Mouse (Mus musculus) limb, embryonic 10.5 days (tissue): ENCODE results near the gene Lman2. TPM values are rescaled to one million over a fixed set of nuclear protein-coding genes. Genes with fewer than 3 reads are reported as not detected.

Source experiments
- DNase-seq: peaks from one replicate; pipeline ENCODE4 v3.0.0-alpha.2; 2017; ENCODE audit warnings: low spot score
- H3K27ac ChIP-seq: fragments of 300-500 bp; sonication (generic); 2 replicates; pipeline ENCODE4 v1.5.1; 2016; ENCODE audit warnings: mild to moderate bottlenecking
- H3K27me3 ChIP-seq: fragments of 300-500 bp; sonication (generic); 2 replicates; pipeline ENCODE4 v1.6.1; 2016; ENCODE audit warnings: low read depth, mild to moderate bottlenecking; ENCODE audit not compliant: poor library complexity, severe bottlenecking
- H3K36me3 ChIP-seq: fragments of 300-500 bp; sonication (generic); 2 replicates; pipeline ENCODE4 v1.6.1; 2016; ENCODE audit warnings: mild to moderate bottlenecking, moderate library complexity
- H3K4me1 ChIP-seq: fragments of 300-500 bp; sonication (generic); 2 replicates; pipeline ENCODE4 v1.6.1; 2016
- H3K4me3 ChIP-seq: fragments of 300-500 bp; sonication (generic); 2 replicates; pipeline ENCODE4 v1.5.1; 2016; ENCODE audit warnings: mild to moderate bottlenecking, moderate library complexity
- H3K9me3 ChIP-seq: fragments of 300-500 bp; sonication (generic); replicated peaks from 2 replicates; pipeline ENCODE4 v1.6.1; 2016; ENCODE audit warnings: mild to moderate bottlenecking
- WGBS: fragments of 180-500 bp; shearing (Covaris S2); methylation state at CpG from one replicate; pipeline ENCODE4 v1.1.7; 2016; 5-methylcytosine and 5-hydroxymethylcytosine counted together
- polyA plus RNA-seq: library from polyadenylated mRNA; unstranded; fragments of >200 nt; fragmentation: Nextera tagmentation; extraction: Ambion mirVana; gene quantifications from 2 replicates; pipeline ENCODE4 v1.2.1, GENCODE M21; 2016

The Lman2 gene
- 112 and 113 TPM in 2 replicates for polyA plus RNA-seq

DNA sequence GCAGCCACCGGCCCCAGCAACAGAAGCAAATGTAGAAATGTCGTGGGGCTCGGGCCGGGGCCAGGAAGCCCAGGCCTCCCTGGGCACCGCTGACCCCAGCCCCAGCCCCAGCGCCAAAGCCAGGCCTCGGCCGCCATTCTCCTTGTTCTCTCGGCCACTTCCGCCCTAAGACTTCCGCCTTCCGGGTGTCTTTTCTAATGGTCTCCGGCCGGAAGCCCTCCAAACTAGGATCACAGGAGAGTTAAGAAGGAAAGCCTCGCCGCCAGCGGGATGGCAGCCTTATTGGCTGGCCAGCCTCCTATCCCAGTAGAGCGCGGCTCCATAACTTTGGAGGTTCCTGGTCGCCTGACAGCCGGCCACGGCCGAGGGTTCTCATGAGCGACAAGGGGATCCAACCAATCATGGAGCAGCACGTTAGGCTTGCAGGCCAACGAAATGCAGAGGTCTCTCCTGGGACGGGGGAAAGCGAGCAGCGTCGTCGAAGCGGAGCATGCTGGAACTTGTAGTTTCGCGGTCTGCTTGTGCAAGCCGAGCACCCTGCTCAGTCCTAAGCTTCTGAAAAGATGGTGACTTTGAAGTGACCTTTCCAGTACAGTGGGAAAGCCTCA, at the start of gene Lman2:
Gene Lman2 (minus strand): TSS at position 331 of the 608 bp plus-strand sequence.
- Histone ChIP-seq H3K4me3 (peak within 1 kb of the TSS; percentile 89), H3K27ac (peak within 1 kb of the TSS; percentile 91)
- under 1% methylated on average over 35 of the region's 35 CpGs for WGBS

DNA sequence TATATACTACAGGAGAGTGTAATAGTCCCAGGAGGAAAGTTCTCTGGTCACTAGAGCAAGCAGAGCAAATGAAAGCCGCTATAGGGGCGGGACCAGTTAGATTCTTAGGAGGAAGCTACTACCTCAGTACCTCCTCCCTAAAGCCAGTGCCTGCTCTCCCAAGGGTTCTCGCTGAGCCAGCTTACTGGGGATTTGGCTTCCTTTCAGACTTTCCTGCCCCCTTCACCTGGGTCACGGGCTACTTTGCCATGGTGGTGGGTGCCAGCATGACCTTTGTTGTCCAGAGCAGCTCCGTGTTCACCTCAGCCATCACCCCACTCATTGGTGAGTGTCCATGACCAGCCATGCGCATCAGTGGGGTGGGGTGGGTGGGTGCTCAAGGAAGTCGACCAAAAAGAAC, 49.2 kb upstream of the Lman2 start:
- peaks cover 8% of the 10 kb centered on the region for H3K4me1 ChIP-seq
- H3K27ac ChIP-seq, result no peak overlapping the region
- no peaks in the 10 kb centered on the region for H3K9me3 ChIP-seq
- H3K27me3 ChIP-seq, result peaks cover 42% of the 10 kb centered on the region
- WGBS, result 74% methylated on average over 7 of the region's 7 CpGs
- no peak overlapping the region for H3K4me3 ChIP-seq
- no peak for DNase-seq
- H3K36me3 ChIP-seq, result no peaks in the 10 kb centered on the region

More for the DNA sequence above, at the start of gene Lman2:
- Histone ChIP-seq H3K36me3 (peaks cover 37% of the 10 kb centered on the region), H3K4me1 (peaks cover 19% of the 10 kb centered on the region), H3K27me3 (no peaks in the 10 kb centered on the region), H3K9me3 (no peaks in the 10 kb centered on the region)
- peak; percentile 96 for DNase-seq

DNA sequence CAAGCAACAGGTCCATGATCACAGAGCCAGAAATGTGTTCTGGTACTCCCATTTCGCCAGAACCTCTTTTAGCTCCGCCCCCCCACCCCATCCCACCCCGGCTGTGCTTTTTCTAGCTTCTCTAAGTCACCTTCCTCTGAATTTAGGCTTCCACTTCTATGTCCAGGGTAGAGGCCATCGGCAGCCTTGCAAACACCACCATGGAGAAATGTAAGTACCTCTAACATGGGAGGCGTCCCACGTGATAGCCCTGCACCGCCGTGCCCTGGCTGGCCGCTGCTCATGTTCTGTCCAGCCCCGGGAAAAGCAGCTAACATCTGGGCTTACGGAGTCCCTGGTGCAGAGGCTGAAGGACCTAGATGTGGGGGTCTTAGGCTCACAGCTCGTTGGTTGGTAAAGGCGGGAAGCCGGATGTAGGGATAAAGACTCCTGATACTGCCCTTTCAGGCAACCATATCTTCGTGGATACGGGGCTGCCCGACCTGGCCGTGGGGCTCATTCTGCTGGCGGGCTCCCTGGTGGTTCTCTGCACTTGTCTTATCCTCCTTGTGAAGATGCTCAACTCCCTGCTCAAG, 46.0 kb upstream of the Lman2 start:
- H3K27ac ChIP-seq, result no peak overlapping the region
- no peaks in the 10 kb centered on the region for H3K36me3 ChIP-seq
- DNase-seq, result no peak
- no peaks in the 10 kb centered on the region for H3K9me3 ChIP-seq
- H3K4me3 ChIP-seq, result no peak overlapping the region
- 87% methylated on average over 19 of the region's 19 CpGs for WGBS
- H3K27me3 ChIP-seq, result peaks cover 28% of the 10 kb centered on the region
- H3K4me1 ChIP-seq, result peaks cover 16% of the 10 kb centered on the region

DNA sequence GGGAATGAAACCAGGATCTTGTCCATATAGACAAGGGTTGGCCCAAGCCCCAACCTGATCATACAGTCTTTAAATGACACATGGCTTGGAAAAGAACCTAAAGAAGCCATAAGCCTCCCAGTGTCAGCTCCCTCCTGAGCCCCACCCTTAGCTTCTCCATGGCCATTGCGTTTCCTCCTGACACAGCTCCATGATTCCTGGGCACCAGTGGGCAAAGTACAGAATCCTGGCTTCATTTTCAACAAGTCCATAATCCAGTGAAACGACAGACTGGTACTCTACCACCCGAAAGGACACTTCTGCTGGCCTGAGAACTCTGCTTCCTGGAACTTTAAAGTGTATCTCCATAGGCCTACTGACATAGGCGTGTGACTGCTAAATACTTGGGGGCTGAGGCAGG, 44.8 kb upstream of the Lman2 start:
- Histone ChIP-seq H3K27ac (no peak overlapping the region), H3K36me3 (no peaks in the 10 kb centered on the region), H3K4me3 (no peak overlapping the region), H3K4me1 (peaks cover 16% of the 10 kb centered on the region), H3K27me3 (peaks cover 28% of the 10 kb centered on the region; the same call in 1 of the 2 replicates), H3K9me3 (no peaks in the 10 kb centered on the region)
- WGBS, result 87% methylated on average over 4 of the region's 4 CpGs
- no peak for DNase-seq

DNA sequence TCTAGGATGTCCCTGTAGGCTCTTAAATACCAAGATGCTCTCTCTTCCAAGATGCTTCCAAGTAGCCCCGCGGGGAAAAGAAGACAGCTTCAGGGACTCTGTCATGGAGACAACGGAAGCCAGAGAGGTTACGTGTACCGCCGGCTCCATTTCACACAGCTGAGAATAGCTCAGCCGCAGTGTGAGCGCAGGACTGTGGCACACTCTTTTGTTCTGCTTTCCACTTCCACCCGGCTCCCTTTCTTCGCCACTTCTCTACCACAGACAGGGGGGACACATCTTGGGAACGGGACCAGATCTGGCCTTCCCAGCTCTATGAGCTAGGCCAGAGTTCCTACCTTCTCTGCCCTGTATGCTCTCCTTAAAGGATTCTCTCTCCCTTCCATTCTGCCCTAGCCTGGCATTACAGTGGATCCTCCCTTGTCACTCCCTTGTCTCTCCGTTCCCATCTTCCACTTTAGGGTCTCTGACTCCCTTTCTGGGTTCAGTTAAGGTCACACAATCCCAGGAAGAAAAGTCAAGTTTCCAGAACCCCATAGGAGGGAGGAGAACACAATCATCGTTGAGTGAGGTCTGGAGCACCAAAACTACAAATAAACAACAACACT, 43.3 kb upstream of the Lman2 start:
- Histone ChIP-seq H3K4me3 (peak overlapping the region; percentile 31; the same call in 1 of the 2 replicates), H3K9me3 (no peaks in the 10 kb centered on the region), H3K4me1 (peaks cover 16% of the 10 kb centered on the region), H3K36me3 (no peaks in the 10 kb centered on the region), H3K27ac (peak overlapping the region; percentile 86), H3K27me3 (peaks cover 33% of the 10 kb centered on the region; the same call in 1 of the 2 replicates)
- DNase-seq, result no peak
- 78% methylated on average over 13 of the region's 13 CpGs for WGBS

DNA sequence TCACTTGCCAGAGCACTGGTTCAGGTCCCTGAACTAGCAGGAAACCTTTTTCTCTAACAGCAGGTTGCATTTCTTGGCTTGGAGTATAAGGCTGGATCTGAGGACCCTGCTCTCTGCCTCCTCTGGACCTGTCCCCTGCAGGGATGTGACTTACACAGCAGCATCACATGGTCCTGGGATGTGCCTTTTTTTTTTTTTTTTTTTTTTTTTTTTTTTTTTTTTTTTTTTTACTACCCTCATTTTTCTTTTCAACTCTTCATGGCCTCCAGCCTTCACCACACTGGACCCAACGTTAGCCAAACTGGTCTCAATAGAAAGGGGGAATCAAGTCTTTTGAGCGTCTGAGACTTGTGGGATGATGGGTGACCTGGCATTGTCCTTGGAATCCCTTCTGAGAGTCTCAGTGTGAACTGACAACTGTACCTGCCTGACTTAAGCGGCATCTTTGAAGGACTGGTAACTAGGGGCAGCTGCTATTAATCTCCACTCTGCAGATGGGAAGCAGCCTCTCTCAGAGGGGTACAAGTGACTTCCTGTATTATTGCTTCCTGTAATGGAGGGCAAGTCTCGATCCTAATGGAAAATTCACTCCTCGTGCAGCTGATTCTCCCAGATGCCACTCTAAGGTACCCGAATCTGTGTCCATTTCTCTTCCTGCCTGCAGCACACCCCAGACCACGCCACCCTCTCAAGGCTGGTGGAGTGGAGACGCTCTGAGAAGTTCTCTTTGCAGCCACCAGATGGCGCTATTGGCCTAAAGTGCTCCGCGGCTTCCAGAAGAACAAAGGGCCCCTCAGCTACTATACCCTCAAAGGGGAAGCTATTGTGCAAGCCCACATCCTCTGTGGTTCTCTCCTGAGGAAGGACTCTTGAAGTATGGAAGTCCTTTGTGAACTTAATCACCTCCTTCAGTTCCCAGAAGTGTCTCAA, 42.5 kb upstream of the Lman2 start:
- Histone ChIP-seq H3K27me3 (peaks cover 41% of the 10 kb centered on the region), H3K9me3 (no peaks in the 10 kb centered on the region), H3K4me1 (peaks cover 16% of the 10 kb centered on the region), H3K27ac (peak overlapping the region; percentile 86), H3K4me3 (peak overlapping the region; percentile 31), H3K36me3 (no peaks in the 10 kb centered on the region)
- WGBS, result 15% methylated on average over 11 of the region's 11 CpGs
- DNase-seq, result peak; percentile 92

DNA sequence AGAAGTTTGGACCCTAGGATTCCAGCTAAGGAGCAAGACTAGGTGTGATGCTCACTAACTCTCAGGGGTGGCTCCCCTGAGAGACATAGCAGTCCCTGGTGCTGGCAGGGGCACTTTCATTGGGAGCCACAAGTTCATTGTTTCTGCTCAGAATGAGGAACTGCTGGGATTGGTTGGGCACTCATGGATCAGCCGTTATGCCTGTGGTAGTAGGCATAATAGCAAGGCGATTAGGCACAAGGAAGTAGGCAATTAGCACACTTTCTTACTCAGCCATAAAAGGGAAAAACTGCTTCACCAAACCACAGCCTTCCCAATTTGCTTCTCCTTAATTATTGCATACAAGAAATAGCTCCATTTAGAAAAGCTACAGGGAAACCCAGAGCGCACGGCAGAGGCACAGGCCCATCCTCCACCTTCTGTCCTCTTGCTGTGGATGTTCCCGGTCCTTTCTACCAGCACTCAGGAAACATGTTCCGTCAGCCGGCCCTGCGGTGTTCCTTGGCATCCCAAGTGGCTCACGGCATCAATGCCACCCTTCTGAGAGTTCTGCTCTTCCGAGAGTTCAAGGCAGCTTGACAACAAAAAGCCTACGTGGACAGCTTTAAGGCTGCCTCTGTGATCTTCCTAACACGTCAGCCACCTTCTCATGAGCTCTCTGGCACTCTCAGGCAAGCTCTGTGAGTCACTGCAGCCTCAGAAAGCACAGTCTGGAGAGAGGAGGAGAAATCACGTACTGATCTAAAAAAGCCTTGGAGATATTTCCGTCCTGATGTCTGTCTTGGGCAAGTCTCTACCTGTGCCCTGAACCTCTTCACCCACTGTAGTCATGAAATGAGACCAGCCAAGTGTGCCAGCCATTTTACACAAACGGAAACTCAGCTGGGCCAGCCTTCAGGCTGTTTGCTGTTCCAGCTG, 41.6 kb upstream of the Lman2 start:
- H3K27me3 ChIP-seq, result peaks cover 45% of the 10 kb centered on the region
- peaks cover 16% of the 10 kb centered on the region for H3K4me1 ChIP-seq
- no peak overlapping the region for H3K4me3 ChIP-seq
- WGBS, result 72% methylated on average over 15 of the region's 15 CpGs
- DNase-seq, result no peak
- H3K36me3 ChIP-seq, result no peaks in the 10 kb centered on the region
- no peaks in the 10 kb centered on the region for H3K9me3 ChIP-seq
- peak overlapping the region; percentile 1; the same call in 1 of the 2 replicates for H3K27ac ChIP-seq

DNA sequence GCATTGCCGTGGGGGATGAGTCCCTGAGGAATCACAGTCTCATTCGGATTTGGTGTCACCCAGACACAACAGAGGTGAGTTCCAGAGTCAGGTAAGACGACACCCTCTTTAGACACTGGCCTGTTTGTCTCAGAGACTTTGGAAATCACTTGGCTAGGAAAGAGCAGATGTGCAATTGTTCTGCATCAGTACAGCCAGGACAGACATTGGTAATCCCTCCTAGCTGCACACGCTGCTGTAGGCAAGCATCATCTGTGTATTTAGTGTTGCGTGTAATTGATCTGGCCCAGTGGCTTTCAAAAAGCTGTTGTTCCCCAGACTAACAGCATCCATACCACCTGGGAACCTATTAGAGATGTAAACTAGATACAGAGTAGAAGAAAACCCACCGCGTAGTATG, 40.7 kb upstream of the Lman2 start:
- H3K27me3 ChIP-seq, result peaks cover 39% of the 10 kb centered on the region
- no peaks in the 10 kb centered on the region for H3K9me3 ChIP-seq
- DNase-seq, result no peak
- H3K27ac ChIP-seq, result no peak overlapping the region
- peaks cover 16% of the 10 kb centered on the region for H3K4me1 ChIP-seq
- no peaks in the 10 kb centered on the region for H3K36me3 ChIP-seq
- WGBS, result 85% methylated on average over 7 of the region's 7 CpGs
- H3K4me3 ChIP-seq, result no peak overlapping the region

DNA sequence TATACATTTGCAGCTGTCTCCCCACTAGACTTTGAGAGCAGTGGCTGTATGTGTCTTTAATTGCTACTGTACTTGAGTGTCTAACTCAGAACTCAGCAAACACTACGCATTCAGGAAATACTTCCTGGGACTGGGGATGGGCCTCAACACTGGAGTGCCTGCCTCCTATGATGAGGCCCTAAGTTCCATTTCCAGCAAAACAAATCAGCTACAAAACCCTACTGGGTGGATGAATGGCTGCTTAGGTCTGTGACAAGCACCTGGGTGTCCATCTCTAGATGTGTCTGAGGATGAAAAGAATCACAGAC, 37.4 kb upstream of the Lman2 start:
- Histone ChIP-seq H3K4me3 (no peak overlapping the region), H3K27ac (no peak overlapping the region), H3K9me3 (no peaks in the 10 kb centered on the region), H3K27me3 (peaks cover 39% of the 10 kb centered on the region), H3K36me3 (no peaks in the 10 kb centered on the region), H3K4me1 (peaks cover 6% of the 10 kb centered on the region)
- 77% methylated on average over 1 of the region's 1 CpGs for WGBS
- no peak for DNase-seq

DNA sequence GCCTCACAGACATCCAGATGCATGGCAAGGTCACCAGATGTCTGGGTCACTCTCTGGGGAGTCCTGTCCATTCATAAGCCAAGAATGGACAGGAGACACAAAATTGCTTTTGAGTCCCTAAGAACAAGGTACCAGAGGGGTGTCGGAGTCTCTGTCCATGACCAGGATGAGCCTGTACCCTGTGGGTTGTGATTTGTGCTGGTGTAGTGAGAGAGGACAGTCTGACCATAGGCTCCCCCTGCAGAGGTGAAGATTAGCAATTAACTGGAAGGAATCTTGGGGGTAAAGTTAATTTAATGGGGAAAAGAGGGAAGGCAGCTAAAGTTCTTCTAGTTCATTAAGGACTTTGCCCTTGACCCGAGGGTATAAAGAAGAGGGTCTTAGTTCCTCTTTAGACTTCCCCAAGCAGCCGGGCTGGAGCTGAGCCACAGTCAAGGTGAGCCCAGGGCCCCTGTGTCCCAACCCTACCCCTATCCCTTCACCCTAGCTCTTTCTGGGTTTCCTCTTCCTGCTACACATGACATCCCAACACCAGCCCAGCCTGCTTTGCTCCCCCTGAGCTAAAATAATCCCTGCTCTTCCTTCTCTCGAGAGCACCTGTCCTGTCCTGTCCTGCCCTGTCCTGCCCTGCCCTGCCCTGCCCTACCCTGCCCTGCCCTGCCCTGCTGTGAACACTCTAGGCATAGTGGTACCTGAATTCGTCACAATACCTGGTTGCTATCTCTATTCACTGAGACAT, 36.9 kb upstream of the Lman2 start:
- WGBS, result 71% methylated on average over 5 of the region's 5 CpGs
- DNase-seq, result no peak
- Histone ChIP-seq H3K4me1 (peaks cover 5% of the 10 kb centered on the region), H3K27ac (no peak overlapping the region), H3K36me3 (no peaks in the 10 kb centered on the region), H3K9me3 (no peaks in the 10 kb centered on the region), H3K27me3 (peaks cover 39% of the 10 kb centered on the region), H3K4me3 (no peak overlapping the region)

DNA sequence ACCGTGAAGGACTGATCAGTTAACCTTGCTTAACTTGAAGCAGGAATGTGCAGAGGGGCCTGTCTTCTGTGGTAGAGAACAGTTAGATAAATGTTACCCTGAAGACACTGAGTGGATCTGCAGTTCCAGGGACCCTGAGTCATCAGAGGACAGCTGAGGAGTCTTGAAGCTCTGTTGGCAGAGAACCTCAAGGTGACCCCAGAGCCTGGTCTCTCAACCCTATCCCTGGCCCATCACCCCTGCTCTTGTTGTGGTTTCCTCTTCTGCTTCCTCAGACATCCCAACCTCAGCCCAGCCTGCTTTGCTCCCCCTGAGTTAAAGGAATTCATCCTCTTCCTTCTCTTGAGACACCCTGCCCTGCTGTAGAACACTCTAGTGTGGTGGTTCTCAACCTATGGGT, 35.5 kb upstream of the Lman2 start, which contains the start of gene Slc34a1:
Gene Slc34a1 (plus strand): TSS at position 100 of the 400 bp plus-strand sequence.
- no peak for DNase-seq
- Histone ChIP-seq H3K27me3 (peaks cover 29% of the 10 kb centered on the region), H3K4me1 (no peaks in the 10 kb centered on the region), H3K4me3 (no peak within 1 kb of the TSS), H3K27ac (no peak within 1 kb of the TSS), H3K9me3 (no peaks in the 10 kb centered on the region), H3K36me3 (no peaks in the 10 kb centered on the region)
- WGBS, result 85% methylated on average over 1 of the region's 1 CpGs
